Mouse (Mus musculus) limb, embryonic 11.5 days (tissue): Measurements from ENCODE around the gene Gm28035. TPM values are rescaled to one million over a fixed set of nuclear protein-coding genes. Genes with fewer than 3 reads are reported as not detected.

Experiments used
- ATAC-seq: fragments of 200-750 bp; cut with Nextera tagmentation; 2 replicates; pipeline ENCODE4 v1.8.0; 2017; ENCODE audit warnings: low read depth; ENCODE audit not compliant: insufficient number of reproducible peaks, low FRiP score, low TSS enrichment
- DNase-seq: peaks from one replicate; pipeline ENCODE4 v3.0.0-alpha.2; 2015; ENCODE audit warnings: low spot score
- H3K27ac ChIP-seq: fragments of 300-500 bp; sonication (generic); replicated peaks from 2 replicates; pipeline ENCODE4 v1.5.1; 2014; ENCODE audit warnings: low read depth, mild to moderate bottlenecking, low read length
- H3K27me3 ChIP-seq: fragments of 300-500 bp; sonication (generic); 2 replicates; pipeline ENCODE4 v1.6.1; 2014; ENCODE audit warnings: mild to moderate bottlenecking, low read length, mixed read lengths; ENCODE audit not compliant: control insufficient read depth, insufficient read depth
- H3K36me3 ChIP-seq: fragments of 300-500 bp; sonication (generic); 2 replicates; pipeline ENCODE4 v1.6.1; 2014; ENCODE audit warnings: mild to moderate bottlenecking, low read length, moderate library complexity, mixed read lengths; ENCODE audit not compliant: control insufficient read depth, insufficient read depth
- H3K4me1 ChIP-seq: fragments of 300-500 bp; sonication (generic); 2 replicates; pipeline ENCODE4 v1.6.1; 2014; ENCODE audit warnings: low read length, mixed read lengths; ENCODE audit not compliant: control insufficient read depth, insufficient read depth
- H3K4me2 ChIP-seq: fragments of 300-500 bp; sonication (generic); 2 replicates; pipeline ENCODE4 v1.6.1; 2014; ENCODE audit warnings: low read depth, mild to moderate bottlenecking, moderate library complexity; ENCODE audit not compliant: severe bottlenecking
- H3K4me3 ChIP-seq: fragments of 300-500 bp; sonication (generic); 2 replicates; pipeline ENCODE4 v1.5.1; 2014; ENCODE audit warnings: low read depth, low read length
- H3K9ac ChIP-seq: fragments of 300-500 bp; sonication (generic); 2 replicates; pipeline ENCODE4 v1.6.1; 2014; ENCODE audit warnings: mild to moderate bottlenecking, low read length
- H3K9me3 ChIP-seq: fragments of 300-500 bp; sonication (generic); 2 replicates; pipeline ENCODE4 v1.6.1; 2016; ENCODE audit warnings: low read length; ENCODE audit not compliant: control insufficient read depth
- WGBS: fragments of 180-500 bp; shearing (Covaris S2); extraction: QIAGEN DNeasy Blood & Tissue Kit; methylation state at CpG from one replicate; pipeline ENCODE4 v1.1.7; 2014; 5-methylcytosine and 5-hydroxymethylcytosine counted together
- polyA plus RNA-seq: library from polyadenylated mRNA; unstranded; fragments of >200 nt; fragmentation: Nextera tagmentation; extraction: Ambion mirVana; gene quantifications from 2 replicates; pipeline ENCODE4 v1.2.1, GENCODE M21; 2014

The Gm28035 gene
- polyA plus RNA-seq, 1 experiment from 2014 or later, result 0.09 TPM

DNA sequence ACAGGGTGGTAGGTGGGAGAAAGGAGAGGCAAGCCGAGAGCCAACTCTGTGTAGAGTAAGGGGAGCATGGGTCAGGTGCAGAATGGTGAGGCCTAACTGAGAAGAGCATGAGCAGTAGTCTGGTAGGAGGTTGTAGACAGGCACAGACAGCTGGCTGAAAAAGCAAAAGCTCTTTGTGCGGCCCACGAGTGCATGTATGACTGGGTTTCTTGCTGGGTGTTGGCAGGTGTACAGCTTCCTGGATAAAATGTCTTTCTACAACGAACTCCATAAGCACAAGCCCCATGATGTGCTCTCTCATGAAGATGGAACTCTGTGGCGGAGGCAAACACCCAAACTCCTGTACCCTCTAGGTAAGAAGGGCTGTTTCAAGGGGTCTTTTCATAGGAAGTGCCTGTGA, 76.6 kb downstream of the Gm28035 start:
- Histone ChIP-seq H3K4me2 (no peak overlapping the region), H3K27me3 (no peaks in the 10 kb centered on the region), H3K4me3 (no peak overlapping the region), H3K27ac (no peak overlapping the region), H3K4me1 (no peaks in the 10 kb centered on the region), H3K36me3 (peaks cover 32% of the 10 kb centered on the region), H3K9me3 (no peaks in the 10 kb centered on the region), H3K9ac (no peak overlapping the region)
- DNase-seq, result no peak
- no peak for ATAC-seq
- 95% methylated on average over 5 of the region's 5 CpGs for WGBS

DNA sequence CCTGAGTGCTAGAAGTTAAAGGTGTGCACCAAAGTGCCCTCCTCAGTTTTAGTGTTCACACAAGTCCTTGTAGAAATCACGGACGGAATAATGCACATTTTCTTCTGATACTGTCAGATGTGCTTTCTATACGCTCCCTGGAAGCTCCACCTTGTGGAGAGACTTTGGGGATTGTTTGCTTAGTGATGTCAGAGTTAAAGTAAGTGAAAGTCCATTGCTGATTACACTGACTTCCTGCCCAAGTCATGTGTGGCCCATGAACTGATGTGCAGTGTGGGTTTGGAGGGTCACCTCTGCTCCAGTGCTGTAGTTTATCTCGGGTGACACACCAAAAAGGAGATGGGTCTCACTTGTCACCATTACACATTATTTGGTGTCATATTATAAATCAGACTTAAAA, 78.9 kb downstream of the Gm28035 start:
- WGBS, result 93% methylated on average over 4 of the region's 4 CpGs
- no peak for ATAC-seq
- peaks cover 36% of the 10 kb centered on the region for H3K36me3 ChIP-seq

DNA sequence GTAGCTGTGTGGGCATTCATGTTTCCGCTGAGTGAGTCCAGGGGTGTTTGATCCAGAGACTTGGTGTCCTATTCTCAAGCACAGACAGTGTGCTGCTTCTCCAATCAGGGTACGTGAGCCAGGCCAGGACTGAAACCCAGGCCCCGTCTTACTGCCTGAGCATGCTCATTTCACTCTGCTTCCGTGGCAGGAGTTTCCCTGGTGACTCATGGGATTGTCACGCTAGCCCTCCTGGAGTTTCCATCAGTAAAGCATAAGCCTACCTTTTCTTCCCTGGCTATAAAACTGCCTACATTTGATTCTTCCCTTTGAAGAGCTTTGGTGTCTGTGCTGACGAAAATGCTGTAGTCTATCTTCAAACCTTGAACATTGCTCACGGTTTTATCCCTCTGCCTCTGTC, 82.7 kb downstream of the Gm28035 start:
- no peak overlapping the region for H3K9ac ChIP-seq
- 90% methylated on average over 7 of the region's 7 CpGs for WGBS
- ATAC-seq, result no peak
- H3K27ac ChIP-seq, result no peak overlapping the region
- H3K27me3 ChIP-seq, result no peaks in the 10 kb centered on the region
- no peak overlapping the region for H3K4me3 ChIP-seq
- no peaks in the 10 kb centered on the region for H3K4me1 ChIP-seq
- no peaks in the 10 kb centered on the region for H3K9me3 ChIP-seq
- peaks cover 24% of the 10 kb centered on the region for H3K36me3 ChIP-seq
- no peak for DNase-seq
- H3K4me2 ChIP-seq, result no peak overlapping the region

More for the DNA sequence above, 78.9 kb downstream of the Gm28035 start:
- no peaks in the 10 kb centered on the region for H3K9me3 ChIP-seq
- DNase-seq, result no peak
- no peaks in the 10 kb centered on the region for H3K27me3 ChIP-seq
- H3K4me3 ChIP-seq, result no peak overlapping the region
- H3K27ac ChIP-seq, result no peak overlapping the region
- no peaks in the 10 kb centered on the region for H3K4me1 ChIP-seq
- no peak overlapping the region for H3K4me2 ChIP-seq
- no peak overlapping the region for H3K9ac ChIP-seq

DNA sequence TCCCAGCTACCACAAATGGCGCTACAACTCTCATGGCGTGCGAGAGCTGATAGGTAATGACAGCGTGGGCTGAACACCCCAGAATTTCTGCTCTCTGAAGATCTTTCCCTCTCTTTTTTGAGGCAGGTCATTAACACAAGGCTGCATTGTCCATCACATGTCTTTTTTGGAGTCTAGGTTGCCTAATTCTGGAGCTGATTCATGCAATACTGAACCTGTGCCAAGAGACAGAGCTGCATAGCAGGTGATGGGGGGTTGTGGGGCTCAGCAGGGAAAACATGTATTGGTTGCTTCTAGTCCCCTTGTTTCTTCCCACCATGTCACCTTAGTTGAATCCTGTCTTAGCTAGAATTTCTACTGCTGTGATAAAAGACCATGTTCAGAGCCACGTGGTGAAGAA, 84.9 kb downstream of the Gm28035 start:
- H3K27ac ChIP-seq, result no peak overlapping the region
- no peak overlapping the region for H3K9ac ChIP-seq
- peaks cover 28% of the 10 kb centered on the region for H3K36me3 ChIP-seq
- ATAC-seq (no peak), DNase-seq (no peak)
- H3K9me3 ChIP-seq, result no peaks in the 10 kb centered on the region
- no peak overlapping the region for H3K4me2 ChIP-seq
- WGBS, result 94% methylated on average over 5 of the region's 5 CpGs
- H3K27me3 ChIP-seq, result no peaks in the 10 kb centered on the region
- no peaks in the 10 kb centered on the region for H3K4me1 ChIP-seq
- no peak overlapping the region for H3K4me3 ChIP-seq

DNA sequence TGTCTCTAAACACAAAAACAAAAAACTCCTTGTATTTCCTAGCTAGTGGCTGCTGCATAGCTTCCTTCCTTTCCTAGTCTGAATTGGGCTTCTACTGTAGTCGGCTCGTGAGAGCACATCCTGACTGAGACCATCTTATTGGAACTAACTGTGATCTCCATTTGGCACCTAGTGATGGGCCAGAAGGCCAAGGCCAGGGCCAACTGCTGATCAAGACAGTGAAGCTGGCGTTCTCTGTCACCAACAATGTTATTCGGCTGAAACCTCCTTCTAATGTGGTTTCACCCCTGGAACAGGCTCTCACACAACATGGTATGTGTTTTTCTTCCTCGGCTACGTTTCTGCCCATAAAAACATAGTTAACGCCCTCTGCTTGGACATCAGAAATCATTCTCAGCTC, 86.9 kb downstream of the Gm28035 start:
- Histone ChIP-seq H3K9ac (no peak overlapping the region), H3K4me3 (no peak overlapping the region), H3K27ac (no peak overlapping the region), H3K4me2 (no peak overlapping the region), H3K9me3 (no peaks in the 10 kb centered on the region), H3K27me3 (no peaks in the 10 kb centered on the region), H3K36me3 (peaks cover 32% of the 10 kb centered on the region), H3K4me1 (no peaks in the 10 kb centered on the region)
- 93% methylated on average over 7 of the region's 7 CpGs for WGBS
- DNase-seq (no peak), ATAC-seq (no peak)

DNA sequence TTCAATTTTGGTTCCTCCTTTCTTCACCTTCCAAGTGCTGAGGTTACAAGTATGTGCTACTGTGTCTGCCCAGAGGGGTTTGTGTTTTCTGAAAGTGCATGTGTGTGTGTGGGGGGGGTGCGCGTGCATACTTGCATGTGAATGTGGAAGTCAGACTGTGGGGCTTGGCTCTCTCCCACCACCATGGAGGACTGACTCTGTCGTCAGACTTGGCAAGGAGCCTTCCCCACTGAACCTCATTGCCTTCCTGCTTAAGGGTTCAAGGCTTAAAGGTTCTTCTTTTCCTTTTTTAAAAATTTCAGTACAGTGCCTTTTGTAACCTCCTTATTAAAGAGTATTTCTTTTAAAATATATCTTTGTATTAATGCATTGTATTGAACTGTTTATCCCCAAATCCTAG, 88.4 kb downstream of the Gm28035 start:
- 96% methylated on average over 3 of the region's 3 CpGs for WGBS

More for the DNA sequence above, 88.4 kb downstream of the Gm28035 start:
- Histone ChIP-seq H3K36me3 (peaks cover 33% of the 10 kb centered on the region), H3K4me2 (no peak overlapping the region), H3K9ac (no peak overlapping the region), H3K4me1 (no peaks in the 10 kb centered on the region), H3K4me3 (no peak overlapping the region), H3K9me3 (no peaks in the 10 kb centered on the region), H3K27ac (no peak overlapping the region), H3K27me3 (no peaks in the 10 kb centered on the region)
- ATAC-seq (no peak), DNase-seq (no peak)

Other genes starting within 250 kb of the Gm28035 start
- 32.6 and 32.8 TPM in 2 replicates for gene Wdr34, start 191.7 kb upstream of the Gm28035 start, polyA plus RNA-seq
- gene Set, start 183.2 kb upstream of the Gm28035 start, polyA plus RNA-seq, result 780 and 808 TPM in 2 replicates
- 9.0 and 10.6 TPM in 2 replicates for gene Pkn3, start 162.9 kb upstream of the Gm28035 start, polyA plus RNA-seq
- 32.1 and 34.1 TPM in 2 replicates for gene Zdhhc12, start 146.9 kb upstream of the Gm28035 start, polyA plus RNA-seq
- 6.7 and 8.7 TPM in 2 replicates for gene Zer1, start 116.0 kb upstream of the Gm28035 start, polyA plus RNA-seq
- gene Tbc1d13, start 106.8 kb upstream of the Gm28035 start, polyA plus RNA-seq, result 14.2 and 16.8 TPM in 2 replicates
- 18.3 and 20.7 TPM in 2 replicates for gene Endog, start 69.1 kb upstream of the Gm28035 start, polyA plus RNA-seq
- 91.6 and 92.6 TPM in 2 replicates for gene Spout1, start 62.1 kb upstream of the Gm28035 start, polyA plus RNA-seq
- gene Kyat1, start 34.7 kb upstream of the Gm28035 start, polyA plus RNA-seq, result 6.1 and 7.6 TPM in 2 replicates
- 58.2 and 58.3 TPM in 2 replicates for gene Lrrc8a, start 2.9 kb upstream of the Gm28035 start, polyA plus RNA-seq
- 3.3 and 3.7 TPM in 2 replicates for gene Phyhd1, start 25.6 kb downstream of the Gm28035 start, polyA plus RNA-seq
- gene Gm28038, start 40.5 kb downstream of the Gm28035 start, polyA plus RNA-seq, result not detected in 2 replicates
- gene Dolk, start 45.8 kb downstream of the Gm28035 start, polyA plus RNA-seq, result 24.9 and 25.0 TPM in 2 replicates
- gene Nup188, start 45.8 kb downstream of the Gm28035 start, polyA plus RNA-seq, result 69.0 and 73.7 TPM in 2 replicates
- 49.0 and 59.9 TPM in 2 replicates for gene Sh3glb2, start 118.8 kb downstream of the Gm28035 start, polyA plus RNA-seq
- gene Miga2, start 123.7 kb downstream of the Gm28035 start, polyA plus RNA-seq, result 19.5 and 20.1 TPM in 2 replicates
- gene Dolpp1, start 151.7 kb downstream of the Gm28035 start, polyA plus RNA-seq, result 33.0 and 33.1 TPM in 2 replicates
- 25.6 and 27.9 TPM in 2 replicates for gene Crat, start 175.2 kb downstream of the Gm28035 start, polyA plus RNA-seq
- 74.4 and 83.3 TPM in 2 replicates for gene Ptpa, start 175.5 kb downstream of the Gm28035 start, polyA plus RNA-seq
- 7.1 and 9.7 TPM in 2 replicates for gene Ier5l, start 233.7 kb downstream of the Gm28035 start, polyA plus RNA-seq